Mouse (Mus musculus) hindbrain, embryonic 16.5 days (tissue): ENCODE measurements around the gene Tarbp1. TPM values are rescaled to one million over a fixed set of nuclear protein-coding genes. Genes with fewer than 3 reads are reported as not detected.

ENCODE experiments used
- polyA plus RNA-seq: library from polyadenylated mRNA; unstranded; fragments of >200 nt; fragmentation: Nextera tagmentation; extraction: Ambion mirVana; gene quantifications from 2 replicates; pipeline ENCODE4 v1.2.1, GENCODE M21; 2015

The Tarbp1 gene
- polyA plus RNA-seq, 1 experiment from 2014 or later, result 1.2 TPM

Other genes with a start within 250 kb of the Tarbp1 start
- gene Slc35f3, start 176.5 kb downstream of the Tarbp1 start, polyA plus RNA-seq, result 4.0 and 5.3 TPM in 2 replicates
- gene Coa6, start 52.5 kb downstream of the Tarbp1 start, polyA plus RNA-seq, result 40.8 and 55.9 TPM in 2 replicates
- 8.0 and 8.2 TPM in 2 replicates for gene Irf2bp2, start 118.9 kb upstream of the Tarbp1 start, polyA plus RNA-seq